Mouse (Mus musculus) liver, embryonic 14.5 days (tissue): ENCODE data around the gene Zfp568. TPM values are rescaled to one million over a fixed set of nuclear protein-coding genes. Genes with fewer than 3 reads are reported as not detected.
A peak's percentile ranks its signal among the peaks of the same experiment; 100 is the strongest.

ENCODE experiments used
- ATAC-seq: fragments of 200-750 bp; cut with Nextera tagmentation; 2 replicates; pipeline ENCODE4 v1.8.0; 2017; ENCODE audit warnings: moderate number of reproducible peaks, mild to moderate bottlenecking, moderate library complexity; ENCODE audit not compliant: insufficient read depth
- DNase-seq, 3 experiments: peaks; one replicate each; pipeline ENCODE4 v3.0.0-alpha.2; 2012 to 2013; ENCODE audit warnings: low read depth in 3 of 3, low spot score in 3 of 3
- H3K27ac ChIP-seq: fragments of 300-500 bp; sonication (generic); 2 replicates; pipeline ENCODE4 v1.5.1; 2014; ENCODE audit warnings: moderate library complexity, mild to moderate bottlenecking, control low read depth, inconsistent platforms
- H3K27me3 ChIP-seq: fragments of 300-500 bp; sonication (generic); 2 replicates; pipeline ENCODE4 v1.6.1; 2014; ENCODE audit warnings: mild to moderate bottlenecking, low read length, moderate library complexity; ENCODE audit not compliant: control insufficient read depth, insufficient read depth
- H3K36me3 ChIP-seq: fragments of 300-500 bp; sonication (generic); replicated peaks from 2 replicates; pipeline ENCODE4 v1.6.1; 2014; ENCODE audit warnings: low read depth; ENCODE audit not compliant: control insufficient read depth, insufficient read depth
- H3K4me1 ChIP-seq, 2 experiments: fragments of 200-500 bp in 1 of 2; fragments of 300-500 bp in 1 of 2; sonication (generic) in 1 of 2; replicated peaks; 2 replicates each; pipeline ENCODE4 v1.6.1; 2012 to 2014; ENCODE audit warnings: antibody characterized with exemption in 1 of 2, inconsistent platforms in 1 of 2, low read length in 1 of 2; ENCODE audit not compliant: control insufficient read depth in 2 of 2, insufficient read depth in 2 of 2
- H3K4me2 ChIP-seq: fragments of 300-500 bp; sonication (generic); 2 replicates; pipeline ENCODE4 v1.6.1; 2014; ENCODE audit warnings: low read depth, mild to moderate bottlenecking, control low read depth, moderate library complexity
- H3K4me3 ChIP-seq, 2 experiments: fragments of 200-500 bp in 1 of 2; fragments of 300-500 bp in 1 of 2; sonication (generic) in 1 of 2; 2 replicates each; pipeline ENCODE4 v1.5.1; 2012 to 2014; ENCODE audit warnings: low read depth in 2 of 2, low read length in 2 of 2, mild to moderate bottlenecking in 2 of 2, control low read depth in 1 of 2, inconsistent platforms in 1 of 2, moderate library complexity in 1 of 2; ENCODE audit not compliant: insufficient read depth in 1 of 2
- H3K9ac ChIP-seq: fragments of 300-500 bp; sonication (generic); replicated peaks from 2 replicates; pipeline ENCODE4 v1.6.1; 2014; ENCODE audit warnings: mild to moderate bottlenecking, control low read depth, moderate library complexity
- H3K9me3 ChIP-seq: fragments of 300-500 bp; sonication (generic); 2 replicates; pipeline ENCODE4 v1.6.1; 2016; ENCODE audit warnings: low read length, mixed read lengths; ENCODE audit not compliant: control insufficient read depth
- CTCF ChIP-seq: IDR thresholded peaks from 2 replicates; pipeline ENCODE4 v1.5.1; 2016; ENCODE audit warnings: antibody characterized with exemption, low read depth, control low read depth
- EP300 ChIP-seq: IDR thresholded peaks from 2 replicates; pipeline ENCODE4 v1.6.1; 2016; ENCODE audit warnings: antibody characterized with exemption, low read depth
- WGBS: fragments of 180-500 bp; shearing (Covaris S2); extraction: QIAGEN DNeasy Blood & Tissue Kit; methylation state at CpG from one replicate; pipeline ENCODE4 v1.1.7; 2014; ENCODE audit not compliant: insufficient replicate concordance; 5-methylcytosine and 5-hydroxymethylcytosine counted together
- polyA plus RNA-seq, 2 experiments: library from polyadenylated mRNA; depleted of rRNA in 1 of 2; stranded (reverse) in 1 of 2; unstranded in 1 of 2; fragments of >200 nt; fragmentation: Nextera tagmentation in 1 of 2; extraction: Ambion mirVana in 1 of 2; gene quantifications; 2 replicates each; pipeline versions ENCODE4 v1.2.1 to v1.2.3; 2012 to 2014

Zfp568 gene
- polyA plus RNA-seq, 2 experiments = 6.1 to 7.0 TPM

GRCm38 (mm10) chr7:29944201-29944600 is 39.6 kb upstream of the Zfp568 start:
- H3K27me3 ChIP-seq = no peaks in the 10 kb centered on the region
- TF ChIP-seq CTCF = no peak
- TF ChIP-seq EP300 = no peak
- H3K36me3 ChIP-seq = no peaks in the 10 kb centered on the region
- WGBS = 47% methylated on average over 2 of the region's 2 CpGs
- no peak overlapping the region for H3K9ac ChIP-seq
- H3K9me3 ChIP-seq = no peaks in the 10 kb centered on the region
- H3K4me3 ChIP-seq = no peak overlapping the region
- ATAC-seq = no peak
- no peak overlapping the region for H3K4me2 ChIP-seq
- no peaks in the 10 kb centered on the region for H3K4me1 ChIP-seq
- no peak overlapping the region for H3K27ac ChIP-seq
- DNase-seq = no peak

GRCm38 (mm10) chr7:29953086-29953485 is 30.7 kb upstream of the Zfp568 start:
- peak overlapping the region; percentile 85 for H3K9ac ChIP-seq
- ATAC-seq (no peak), DNase-seq (no peak)
- no peak for TF ChIP-seq CTCF
- no peak for TF ChIP-seq EP300
- H3K27me3 ChIP-seq = no peaks in the 10 kb centered on the region
- peaks cover 2% of the 10 kb centered on the region in 2 experiments; a peak in 2 of 4 replicates for H3K4me1 ChIP-seq
- peak overlapping the region; percentile 79 for H3K27ac ChIP-seq
- peak overlapping the region; percentile 87 for H3K4me2 ChIP-seq
- WGBS = 39% methylated on average over 10 of the region's 10 CpGs
- H3K4me3 ChIP-seq = peak overlapping the region; percentile 59 to 71
- H3K9me3 ChIP-seq = no peaks in the 10 kb centered on the region
- no peaks in the 10 kb centered on the region for H3K36me3 ChIP-seq

- Histone ChIP-seq H3K4me3 (peak within 1 kb of the TSS; percentile 59 to 71), H3K36me3 (no peaks in the 10 kb centered on the region), H3K9ac (peak within 1 kb of the TSS; percentile 85), H3K27ac (peak within 1 kb of the TSS; percentile 79), H3K27me3 (no peaks in the 10 kb centered on the region), H3K4me1 (peaks cover 2% of the 10 kb centered on the region in 2 experiments; a peak in 2 of 4 replicates), H3K4me2 (peak within 1 kb of the TSS; percentile 87), H3K9me3 (no peaks in the 10 kb centered on the region)
- DNase-seq = peak; percentile 54 to 63 (median 58)
- TF ChIP-seq CTCF (peak; percentile 18; the same call in 1 of the 2 replicates), EP300 (no peak)
- peak; percentile 91 for ATAC-seq
- 1% methylated on average over 52 of the region's 52 CpGs for WGBS
Observed at GRCm38 (mm10) chr7:29953513-29954401, 30.0 kb upstream of the Zfp568 start, which contains the start of gene Zfp74. TSS of gene Zfp74 (minus strand) at chr7:29954089.

GRCm38 (mm10) chr7:29954731-29955130 is 29.0 kb upstream of the Zfp568 start:
- 15% methylated on average over 4 of the region's 4 CpGs for WGBS
- Histone ChIP-seq H3K27ac (no peak overlapping the region), H3K9ac (no peak overlapping the region)

DNA sequence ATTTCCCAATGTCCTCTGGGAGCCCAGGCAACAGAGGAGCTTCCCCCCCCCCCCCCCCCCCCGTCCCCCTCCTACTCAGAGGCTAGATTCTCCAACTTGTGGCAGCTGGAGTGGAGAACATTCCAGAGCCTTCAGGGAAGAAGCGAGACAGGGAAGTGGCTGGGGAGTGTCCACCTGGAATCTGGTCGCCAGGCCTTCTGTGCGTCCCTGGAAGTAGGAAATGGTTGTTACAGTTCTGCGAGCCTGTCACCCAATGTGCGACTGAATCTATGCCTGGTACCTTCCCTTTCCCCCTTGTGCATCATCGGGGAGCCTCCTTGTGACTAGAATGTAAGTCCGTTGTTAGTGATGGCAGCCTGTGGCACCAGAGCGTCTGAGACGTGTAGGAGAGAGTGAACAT is 27.5 kb upstream of the Zfp568 start:
- no peaks in the 10 kb centered on the region for H3K36me3 ChIP-seq
- DNase-seq (no peak), ATAC-seq (no peak)
- 71% methylated on average over 9 of the region's 10 CpGs for WGBS
- H3K4me3 ChIP-seq = no peak overlapping the region
- H3K9ac ChIP-seq = no peak overlapping the region
- H3K27me3 ChIP-seq = no peaks in the 10 kb centered on the region
- no peak overlapping the region for H3K27ac ChIP-seq
- H3K4me1 ChIP-seq = peaks cover 2% of the 10 kb centered on the region in 2 experiments; a peak in 2 of 4 replicates
- H3K4me2 ChIP-seq = no peak overlapping the region
- no peak for TF ChIP-seq CTCF
- no peak for TF ChIP-seq EP300
- H3K9me3 ChIP-seq = no peaks in the 10 kb centered on the region

More at GRCm38 (mm10) chr7:29954731-29955130, 29.0 kb upstream of the Zfp568 start:
- ATAC-seq (no peak), DNase-seq (peak; percentile 61 to 75 (median 67))
- Histone ChIP-seq H3K4me2 (peak overlapping the region; percentile 87), H3K36me3 (no peaks in the 10 kb centered on the region), H3K4me3 (peak overlapping the region; percentile 59 to 71; a peak in 2 of 4 replicates), H3K27me3 (no peaks in the 10 kb centered on the region), H3K9me3 (no peaks in the 10 kb centered on the region), H3K4me1 (peaks cover 2% of the 10 kb centered on the region in 2 experiments; a peak in 2 of 4 replicates)
- peak; percentile 83 for TF ChIP-seq CTCF
- TF ChIP-seq EP300 = no peak
